Mouse (Mus musculus) MEL (cell line): ENCODE results near the gene Akirin2. TPM values are rescaled to one million over a fixed set of nuclear protein-coding genes. Genes with fewer than 3 reads are reported as not detected.

Source experiments
- DNase-seq: peaks from one replicate; pipeline ENCODE4 v3.0.0; 2011; ENCODE audit warnings: low read depth, low spot score
- H3K27ac ChIP-seq: 2 replicates; pipeline ENCODE4 v1.5.1; 2012; ENCODE audit warnings: low read depth, mild to moderate bottlenecking, control low read depth, low read length, moderate library complexity; ENCODE audit not compliant: control insufficient read depth
- H3K27me3 ChIP-seq, 2 experiments: fragments of 150-350 bp in 1 of 2; sonication (generic) in 1 of 2; 2 replicates each; pipeline ENCODE4 v1.6.1; 2012; ENCODE audit warnings: low read length in 2 of 2, mild to moderate bottlenecking in 2 of 2, improper control_type of control experiment in 1 of 2, moderate library complexity in 1 of 2; ENCODE audit not compliant: insufficient read depth in 2 of 2, control insufficient read depth in 1 of 2
- H3K36me3 ChIP-seq, 2 experiments: 2 replicates each; pipeline ENCODE4 v1.6.1; 2012 to 2014; ENCODE audit warnings: low read length in 2 of 2, improper control_type of control experiment in 1 of 2, inconsistent platforms in 1 of 2, mild to moderate bottlenecking in 1 of 2; ENCODE audit not compliant: insufficient read depth in 2 of 2, control insufficient read depth in 1 of 2
- H3K4me1 ChIP-seq, 2 experiments: fragments of 150-350 bp in 1 of 2; sonication (generic) in 1 of 2; 2 replicates each; pipeline ENCODE4 v1.6.1; 2012; ENCODE audit warnings: low read length in 2 of 2, improper control_type of control experiment in 1 of 2, mild to moderate bottlenecking in 1 of 2; ENCODE audit not compliant: insufficient read depth in 2 of 2, control insufficient read depth in 1 of 2
- H3K4me3 ChIP-seq, 2 experiments: fragments of 150-350 bp in 1 of 2; sonication (generic) in 1 of 2; 2 replicates each; pipeline ENCODE4 v1.5.1; 2012; ENCODE audit warnings: low read depth in 2 of 2, low read length in 2 of 2, mild to moderate bottlenecking in 2 of 2, moderate library complexity in 2 of 2, control low read depth in 1 of 2, improper control_type of control experiment in 1 of 2; ENCODE audit not compliant: control insufficient read depth in 1 of 2, insufficient read depth in 1 of 2
- H3K79me2 ChIP-seq: 2 replicates; pipeline ENCODE4 v1.6.1; 2012; ENCODE audit warnings: mild to moderate bottlenecking, low read length, moderate library complexity; ENCODE audit not compliant: control insufficient read depth, poor library complexity, insufficient read depth
- H3K9ac ChIP-seq: 2 replicates; pipeline ENCODE4 v1.6.1; 2012; ENCODE audit warnings: low read depth, mild to moderate bottlenecking, control low read depth, low read length, moderate library complexity; ENCODE audit not compliant: control insufficient read depth, poor library complexity, severe bottlenecking
- H3K9me3 ChIP-seq: fragments of 150-350 bp; sonication (generic); replicated peaks from 2 replicates; pipeline ENCODE4 v1.6.1; 2012; ENCODE audit warnings: mild to moderate bottlenecking, low read length, improper control_type of control experiment, moderate library complexity; ENCODE audit not compliant: insufficient read depth
- BHLHE40 ChIP-seq: IDR thresholded peaks from 2 replicates; pipeline ENCODE4 v1.6.1; 2012; ENCODE audit warnings: low read depth, mild to moderate bottlenecking, inconsistent platforms, low read length, improper control_type of control experiment, borderline replicate concordance
- CHD2 ChIP-seq: IDR thresholded peaks from 2 replicates; pipeline ENCODE4 v1.6.1; 2011; ENCODE audit warnings: low read length, improper control_type of control experiment
- CTCF ChIP-seq, 3 experiments: IDR thresholded peaks in 2 of 3; conservative IDR thresholded peaks in 1 of 3; 2 replicates each; pipeline ENCODE4 v1.5.1; 2011 to 2012; ENCODE audit warnings: low read length in 3 of 3, low read depth in 2 of 3, mild to moderate bottlenecking in 2 of 3, improper control_type of control experiment in 1 of 3, inconsistent platforms in 1 of 3, mixed read lengths in 1 of 3, moderate library complexity in 1 of 3; ENCODE audit not compliant: control insufficient read depth in 1 of 3, insufficient read depth in 1 of 3, poor library complexity in 1 of 3, severe bottlenecking in 1 of 3
- ELF1 ChIP-seq: IDR thresholded peaks from 2 replicates; pipeline ENCODE4 v1.6.1; 2014; ENCODE audit warnings: low read depth, mild to moderate bottlenecking, inconsistent platforms, low read length, improper control_type of control experiment, moderate library complexity
- ETS1 ChIP-seq: IDR thresholded peaks from 2 replicates; pipeline ENCODE4 v1.6.1; 2012; ENCODE audit warnings: low read depth, mild to moderate bottlenecking, inconsistent platforms, low read length, improper control_type of control experiment, moderate library complexity
- HCFC1 ChIP-seq: IDR thresholded peaks from 2 replicates; pipeline ENCODE4 v1.6.1; 2012; ENCODE audit warnings: low read depth, mild to moderate bottlenecking, inconsistent platforms, low read length, improper control_type of control experiment, moderate library complexity
- KAT2A ChIP-seq: conservative IDR thresholded peaks from 2 replicates; pipeline ENCODE4 v1.6.1; 2012; ENCODE audit warnings: low read depth, low read length, improper control_type of control experiment, inconsistent platforms
- MAFK ChIP-seq: IDR thresholded peaks from 2 replicates; pipeline ENCODE4 v1.6.1; 2011; ENCODE audit warnings: low read depth, mild to moderate bottlenecking, low read length, improper control_type of control experiment, borderline replicate concordance
- MAX ChIP-seq: IDR thresholded peaks from 2 replicates; pipeline ENCODE4 v1.6.1; 2011; ENCODE audit warnings: low read length, improper control_type of control experiment
- MAZ ChIP-seq: IDR thresholded peaks from 2 replicates; pipeline ENCODE4 v1.6.1; 2012; ENCODE audit warnings: low read depth, mild to moderate bottlenecking, inconsistent platforms, low read length, improper control_type of control experiment
- MYB ChIP-seq: IDR thresholded peaks from 2 replicates; pipeline ENCODE4 v1.6.1; 2011; ENCODE audit warnings: mild to moderate bottlenecking, low read depth, low read length, improper control_type of control experiment
- MYC ChIP-seq: IDR thresholded peaks from 2 replicates; pipeline ENCODE4 v1.6.1; 2011; ENCODE audit warnings: low read depth, mild to moderate bottlenecking, low read length, improper control_type of control experiment, moderate library complexity
- NELFE ChIP-seq: IDR thresholded peaks from 2 replicates; pipeline ENCODE4 v1.6.1; 2011; ENCODE audit warnings: low read depth, low read length, improper control_type of control experiment
- POLR2AphosphoS5 ChIP-seq: IDR thresholded peaks from 2 replicates; pipeline ENCODE4 v1.6.1; 2012; ENCODE audit warnings: low read depth, borderline replicate concordance, mild to moderate bottlenecking, inconsistent platforms, low read length, moderate library complexity, mixed read lengths
- RAD21 ChIP-seq: IDR thresholded peaks from 2 replicates; pipeline ENCODE4 v1.6.1; 2011; ENCODE audit warnings: mild to moderate bottlenecking, low read depth, low read length, improper control_type of control experiment
- RCOR1 ChIP-seq: IDR thresholded peaks from 2 replicates; pipeline ENCODE4 v1.6.1; 2012; ENCODE audit warnings: low read depth, mild to moderate bottlenecking, inconsistent platforms, low read length, improper control_type of control experiment
- SMC3 ChIP-seq: IDR thresholded peaks from 2 replicates; pipeline ENCODE4 v1.6.1; 2011; ENCODE audit warnings: low read depth, low read length, improper control_type of control experiment
- TAL1 ChIP-seq: IDR thresholded peaks from 2 replicates; pipeline ENCODE4 v1.6.1; 2012; ENCODE audit warnings: mild to moderate bottlenecking, inconsistent platforms, low read length, moderate library complexity, mixed read lengths
- TCF12 ChIP-seq: IDR thresholded peaks from 2 replicates; pipeline ENCODE4 v1.6.1; 2014; ENCODE audit warnings: low read depth, mild to moderate bottlenecking, inconsistent platforms, low read length, improper control_type of control experiment, moderate library complexity
- ZNF384 ChIP-seq: IDR thresholded peaks from 2 replicates; pipeline ENCODE4 v1.6.1; 2012; ENCODE audit warnings: low read depth, mild to moderate bottlenecking, inconsistent platforms, low read length, improper control_type of control experiment
- polyA plus RNA-seq, 2 experiments: library from polyadenylated mRNA; stranded (reverse) in 1 of 2; unstranded in 1 of 2; fragments of >175 nt in 1 of 2; fragments of >200 nt in 1 of 2; gene quantifications; 2 replicates each; pipeline versions ENCODE4 v1.2.1 to v1.2.4; 2012; ENCODE audit warnings: low replicate concordance in 2 of 2, low read depth in 1 of 2; ENCODE audit not compliant: insufficient read length in 2 of 2, insufficient read depth in 1 of 2, missing spikeins in 1 of 2
- total RNA-seq: library from RNA; depleted of rRNA; stranded (reverse); fragments of 300-350 nt; gene quantifications from 2 replicates; pipeline ENCODE4 v1.2.3, GENCODE M21; 2012

Gene Akirin2
- total and polyA plus RNA-seq, 3 experiments = 23.4 to 45.8 TPM; not detected in 1

- Histone ChIP-seq H3K9me3 (no peaks in the 10 kb centered on the region), H3K79me2 (no peaks in the 10 kb centered on the region), H3K27ac (no peak overlapping the region), H3K4me1 (no peaks in the 10 kb centered on the region), H3K36me3 (peaks cover 0 to 13% of the 10 kb centered on the region in 2 experiments; a peak in 2 of 4 replicates), H3K4me3 (no peak overlapping the region), H3K9ac (no peak overlapping the region), H3K27me3 (no peaks in the 10 kb centered on the region)
- DNase-seq = no peak
- TF ChIP-seq MAX = no peak
- no peak for TF ChIP-seq MYC
- no peak for TF ChIP-seq RCOR1
These were observed 31.3 kb downstream of the Akirin2 start for GRCm38 (mm10) chr4:34581990-34582389.

GRCm38 (mm10) chr4:34582476-34582875, 31.7 kb downstream of the Akirin2 start:
- Histone ChIP-seq H3K4me3 (no peak overlapping the region), H3K36me3 (peaks cover 0 to 16% of the 10 kb centered on the region in 2 experiments; a peak in 2 of 4 replicates), H3K9me3 (no peaks in the 10 kb centered on the region), H3K27me3 (no peaks in the 10 kb centered on the region), H3K27ac (no peak overlapping the region), H3K9ac (no peak overlapping the region), H3K79me2 (no peaks in the 10 kb centered on the region), H3K4me1 (no peaks in the 10 kb centered on the region)
- TF ChIP-seq RCOR1 = no peak
- TF ChIP-seq POLR2AphosphoS5 = no peak
- TF ChIP-seq HCFC1 = no peak
- no peak for TF ChIP-seq ELF1
- no peak for TF ChIP-seq KAT2A
- no peak for TF ChIP-seq MAZ
- no peak for TF ChIP-seq CTCF (IDR thresholded peaks at IDR 0.05 in 2 of 3, conservative IDR thresholded peaks at IDR 0.05 in 1 of 3; ENCODE audit: control insufficient read depth in 1 of 3, insufficient read depth in 1 of 3, low read depth in 2 of 3, low read length in 3 of 3, poor library complexity in 1 of 3, severe bottlenecking in 1 of 3)
- DNase-seq = peak; percentile 43

GRCm38 (mm10) chr4:34583427-34583826, 32.7 kb downstream of the Akirin2 start:
- H3K9ac ChIP-seq = no peak overlapping the region
- TF ChIP-seq TAL1 (no peak), ETS1 (no peak), BHLHE40 (no peak), ZNF384 (no peak), NELFE (no peak), CTCF (IDR thresholded peaks at IDR 0.05 in 2 of 3, conservative IDR thresholded peaks at IDR 0.05 in 1 of 3; ENCODE audit: control insufficient read depth in 1 of 3, insufficient read depth in 1 of 3, low read depth in 2 of 3, low read length in 3 of 3, poor library complexity in 1 of 3, severe bottlenecking in 1 of 3) (no peak), MAFK (no peak), RAD21 (no peak), MYB (no peak), MAX (no peak), CHD2 (no peak), RCOR1 (no peak), ELF1 (no peak), TCF12 (no peak), SMC3 (no peak), MAZ (no peak)
- TF ChIP-seq, all 39 proteins: peak for 0
- H3K79me2 ChIP-seq = no peaks in the 10 kb centered on the region
- H3K9me3 ChIP-seq = no peaks in the 10 kb centered on the region
- H3K27me3 ChIP-seq = no peaks in the 10 kb centered on the region
- no peak overlapping the region for H3K4me3 ChIP-seq
- no peak for DNase-seq
- H3K4me1 ChIP-seq = no peaks in the 10 kb centered on the region
- H3K36me3 ChIP-seq = peaks cover 0 to 16% of the 10 kb centered on the region in 2 experiments; a peak in 2 of 4 replicates
- H3K27ac ChIP-seq = no peak overlapping the region
